ENCODE assay signal across 13 mouse cellular contexts in the genomic region with DNA sequence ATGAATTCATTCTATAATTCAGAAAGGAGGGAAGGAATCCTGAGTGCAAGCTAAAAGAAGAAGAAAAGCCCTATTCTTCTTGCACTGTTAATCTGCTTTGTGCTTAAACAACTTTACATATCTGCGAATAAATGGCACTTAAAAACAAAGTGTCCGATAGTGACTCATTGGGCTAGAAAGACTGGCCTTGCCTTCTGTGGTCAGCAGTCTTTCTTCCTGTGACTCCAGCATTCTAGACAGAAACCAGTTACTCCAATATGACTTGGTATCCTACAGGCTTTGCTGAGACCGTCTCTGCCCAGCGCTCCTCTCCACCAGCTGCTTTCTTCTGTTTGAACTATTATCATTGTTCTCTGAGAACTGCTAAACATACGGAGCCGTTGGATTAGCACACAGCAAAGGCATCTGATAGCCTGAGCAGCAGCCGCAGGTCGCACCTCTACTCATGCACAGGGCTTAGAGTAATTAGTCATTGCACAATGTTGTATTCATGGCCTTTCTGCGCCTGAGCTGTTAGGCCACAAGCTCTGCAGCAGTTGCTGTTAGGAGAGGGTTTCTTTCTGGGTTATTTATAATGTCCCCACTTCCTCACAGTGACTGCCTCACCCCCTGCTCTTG. TPM values are rescaled to one million over a fixed set of nuclear protein-coding genes. Genes with fewer than 3 reads are reported as not detected.
DNase-seq lines count a peak whose midpoint lies in the region; ATAC-seq and TF ChIP-seq lines count a peak whose summit lies in the region.
"Had no signal": no experiment of that assay in that cellular context is flagged by ENCODE, and none has a peak within 500 bp of the region (broad histone marks: within the 10 kb centered on the region; RNA-seq: fewer than 3 reads in every experiment).

No protein-coding gene starts in this region.

- TF ChIP-seq CTCF in C2C12 (IDR thresholded peaks at IDR 0.05; ENCODE audit: control insufficient read depth, insufficient read depth, insufficient read length), result no peak

- no peak overlapping the region for H3ac ChIP-seq in C2C12 (ENCODE audit: control insufficient read depth, insufficient read length, low read depth)

- H3K79me3 ChIP-seq in C2C12 (ENCODE audit: low read depth), result no peaks in the 10 kb centered on the region

- no peak overlapping the region for H3K4me2 ChIP-seq in heart, embryonic 13.5 days
- H3K4me2 ChIP-seq in intestine, embryonic 15.5 days (replicated peaks), result no peak overlapping the region

- peaks cover 37% of the 10 kb centered on the region for H3K4me1 ChIP-seq in heart, embryonic 13.5 days
- H3K4me1 ChIP-seq in intestine, embryonic 15.5 days (replicated peaks), result 0 out of 2 replicates have a peak, but pooled peaks cover 4% of the 10 kb centered on the region

- DNase-seq in heart, adult 9 months (ENCODE audit: low spot score in 2 of 2), result no peak
- no peak for DNase-seq in ovary, adult 18-20 months (ENCODE audit: low spot score)
- no peak for DNase-seq in layer of hippocampus, adult 8-10 months (ENCODE audit: low spot score in 2 of 2)
- no peak for DNase-seq in thymus, postnatal 36 days
- DNase-seq: adrenal gland, postnatal 10 days; cerebellum, adult 8-10 months; kidney, postnatal 10 days; thymus, adult 2 months had no signal

- H3K79me2 ChIP-seq in C2C12 (ENCODE audit: control insufficient read depth, insufficient read depth), result no peaks in the 10 kb centered on the region

- H3K27me3 ChIP-seq in heart, embryonic 13.5 days (replicated peaks), result no peaks in the 10 kb centered on the region
- no peaks in the 10 kb centered on the region for H3K27me3 ChIP-seq in C2C12 (ENCODE audit: control insufficient read depth, insufficient read depth, insufficient read length)
- H3K27me3 ChIP-seq in intestine, embryonic 15.5 days (replicated peaks), result no peaks in the 10 kb centered on the region

- H3K4me3 ChIP-seq in heart, embryonic 13.5 days, result no peak overlapping the region
- H3K4me3 ChIP-seq in C2C12 (ENCODE audit: insufficient read depth, poor library complexity, severe bottlenecking), result no peak overlapping the region
- no peak overlapping the region for H3K4me3 ChIP-seq in intestine, embryonic 15.5 days (replicated peaks)
- H3K4me3 ChIP-seq: heart, embryonic 10.5 days had no signal

- H3K36me3 ChIP-seq in heart, embryonic 13.5 days, result no peaks in the 10 kb centered on the region
- H3K36me3 ChIP-seq in C2C12 (ENCODE audit: control insufficient read depth, insufficient read depth), result peaks cover 5% of the 10 kb centered on the region
- no peaks in the 10 kb centered on the region for H3K36me3 ChIP-seq in intestine, embryonic 15.5 days

- WGBS in heart, embryonic 13.5 days, result 44% methylated on average over 9 of the region's 9 CpGs
- WGBS in intestine, embryonic 15.5 days, result 46% methylated on average over 9 of the region's 9 CpGs

- H3K9ac ChIP-seq in heart, embryonic 13.5 days, result peak overlapping the region; percentile 30; the same call in 1 of the 2 replicates
- H3K9ac ChIP-seq in intestine, embryonic 15.5 days, result no peak overlapping the region

- ATAC-seq in heart, embryonic 13.5 days (ENCODE audit: extremely low read depth, insufficient number of reproducible peaks, low FRiP score, low TSS enrichment), result no peak
- ATAC-seq in intestine, embryonic 15.5 days, result peak; percentile 68
- ATAC-seq in monocyte, adult 5-6 weeks (replicated peaks; ENCODE audit: insufficient number of reproducible peaks, low FRiP score, low TSS enrichment, poor library complexity, severe bottlenecking), result peak; percentile 83

- no peaks in the 10 kb centered on the region for H3K9me3 ChIP-seq in heart, embryonic 13.5 days
- H3K9me3 ChIP-seq in intestine, embryonic 15.5 days, result no peaks in the 10 kb centered on the region
- H3K9me3 ChIP-seq: heart, embryonic 10.5 days had no signal

- H3K27ac ChIP-seq in heart, embryonic 13.5 days (replicated peaks), result peak overlapping the region; percentile 73
- no peak overlapping the region for H3K27ac ChIP-seq in intestine, embryonic 15.5 days
- H3K27ac ChIP-seq: heart, embryonic 10.5 days had no signal

TF ChIP-seq in C2C12, 6 proteins besides CTCF, POLR2A, EP300 and RAD21:
- peak; percentile 54 for TF ChIP-seq MAX (IDR thresholded peaks at IDR 0.05)
- TF ChIP-seq MYOD1 (IDR thresholded peaks at IDR 0.05; ENCODE audit: control insufficient read depth, insufficient read length, low read depth), result peak; percentile 29
- no peak for TF ChIP-seq MYOG (IDR thresholded peaks at IDR 0.05; ENCODE audit: control insufficient read depth, extremely low read depth, insufficient read length)
- TF ChIP-seq FOSL1 (IDR thresholded peaks at IDR 0.05; ENCODE audit: insufficient read depth, low read length, poor library complexity, severe bottlenecking), result peak; percentile 2
- peak; percentile 97 for TF ChIP-seq CEBPB (IDR thresholded peaks at IDR 0.05; ENCODE audit: low read depth)
- TF ChIP-seq USF1 (IDR thresholded peaks at IDR 0.05; ENCODE audit: low read depth), result no peak
TF ChIP-seq in C2C12: peak in this region for 4.

RNA-seq across cellular contexts. Expression of gene Mrpl33, which starts 40.0 kb away (rescaled TPM):
- 381 and 421 TPM in 2 replicates for polyA plus RNA-seq in heart, embryonic 13.5 days (2015; fragmentation: Nextera tagmentation; extraction: Ambion mirVana)
- 228 TPM for polyA plus RNA-seq in C2C12 (2012; fragmentation: generic; extraction: Trizol)
- polyA plus RNA-seq in intestine, embryonic 15.5 days (2015; fragmentation: Nextera tagmentation; extraction: Ambion mirVana), result 321 and 322 TPM in 2 replicates
- 184 to 237 TPM (median 196 TPM) in 3 replicates for total RNA-seq in monocyte, adult 5-6 weeks (2017)
- total RNA-seq in layer of hippocampus, adult 8-10 months (2022), result 100 to 1,000 TPM in 1 of 4 experiments, 10 to 100 TPM in 3; 87.4 to 102 (median 95.8) TPM
